Mouse (Mus musculus): Measurements from ENCODE around the gene Rsph6a. TPM values are rescaled to one million over a fixed set of nuclear protein-coding genes. Genes with fewer than 3 reads are reported as not detected.

The Rsph6a gene
- polyA plus RNA-seq, 1 experiment = not detected

DNA sequence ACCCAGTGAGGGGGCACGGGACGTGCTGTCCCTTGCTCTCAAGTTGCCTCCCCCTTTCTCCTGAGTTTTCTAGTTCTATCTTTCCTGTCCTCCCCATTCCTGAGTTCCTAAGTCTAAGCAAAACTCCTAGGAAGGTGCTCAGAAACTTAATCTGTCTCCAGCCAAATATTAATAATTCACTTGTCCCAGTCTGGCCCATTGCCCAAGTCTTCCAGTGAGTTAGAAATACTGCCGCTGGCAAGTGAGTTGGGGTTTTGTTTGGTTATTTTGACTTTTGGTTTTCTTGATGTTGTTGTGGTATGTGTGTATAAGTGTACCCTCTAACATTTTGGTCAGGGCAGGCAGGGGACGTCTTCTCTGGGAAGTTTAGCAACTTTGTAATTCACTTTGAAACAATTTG, 67.2 kb downstream of the Rsph6a start:
- WGBS = 76% methylated on average over 4 of the region's 4 CpGs
- no peak overlapping the region for H3K27ac ChIP-seq (ENCODE audit: insufficient read depth, low read depth, low read length)
- no peak for TF ChIP-seq CTCF (IDR thresholded peaks at IDR 0.05; ENCODE audit: insufficient read depth, low read depth, low read length)
- no peak for TF ChIP-seq POLR2A (IDR thresholded peaks at IDR 0.05; ENCODE audit: insufficient read depth, low read depth, low read length)
- no peak overlapping the region for H3K4me3 ChIP-seq (ENCODE audit: insufficient read depth, low read depth, low read length)
- peaks cover 12% of the 10 kb centered on the region for H3K4me1 ChIP-seq (ENCODE audit: control insufficient read depth, insufficient read depth, low read length)

Other genes with a start within 250 kb of the Rsph6a start
- not detected in 2 replicates for gene Psg17, start 233.1 kb upstream of the Rsph6a start, polyA plus RNA-seq (2012; ENCODE audit: insufficient read depth, insufficient read length, low replicate concordance, missing spikeins)
- gene Mill2, start 214.7 kb upstream of the Rsph6a start, polyA plus RNA-seq (2012; ENCODE audit: insufficient read depth, insufficient read length, low replicate concordance, missing spikeins) = not detected in 2 replicates
- not detected in 2 replicates for gene Pglyrp1, start 183.4 kb upstream of the Rsph6a start, polyA plus RNA-seq (2012; ENCODE audit: insufficient read depth, insufficient read length, low replicate concordance, missing spikeins)
- gene Ccdc61, start 144.3 kb upstream of the Rsph6a start, polyA plus RNA-seq (2012; ENCODE audit: insufficient read depth, insufficient read length, low replicate concordance, missing spikeins) = not detected in 2 replicates
- gene Nova2, start 128.8 kb upstream of the Rsph6a start, polyA plus RNA-seq (2012; ENCODE audit: insufficient read depth, insufficient read length, low replicate concordance, missing spikeins) = not detected in 2 replicates
- not detected in 2 replicates for gene Nanos2, start 67.3 kb upstream of the Rsph6a start, polyA plus RNA-seq (2012; ENCODE audit: insufficient read depth, insufficient read length, low replicate concordance, missing spikeins)
- not detected in 2 replicates for gene Mypop, start 63.4 kb upstream of the Rsph6a start, polyA plus RNA-seq (2012; ENCODE audit: insufficient read depth, insufficient read length, low replicate concordance, missing spikeins)
- not detected in 2 replicates for gene Irf2bp1, start 50.6 kb upstream of the Rsph6a start, polyA plus RNA-seq (2012; ENCODE audit: insufficient read depth, insufficient read length, low replicate concordance, missing spikeins)
- not detected in 2 replicates for gene Foxa3, start 31.2 kb upstream of the Rsph6a start, polyA plus RNA-seq (2012; ENCODE audit: insufficient read depth, insufficient read length, low replicate concordance, missing spikeins)
- gene Sympk, start 30.3 kb upstream of the Rsph6a start, polyA plus RNA-seq (2012; ENCODE audit: insufficient read depth, insufficient read length, low replicate concordance, missing spikeins) = not detected in 2 replicates
- gene Dmwd, start 21.5 kb downstream of the Rsph6a start, polyA plus RNA-seq (2012; ENCODE audit: insufficient read depth, insufficient read length, low replicate concordance, missing spikeins) = not detected in 2 replicates
- gene Dmpk, start 29.2 kb downstream of the Rsph6a start, polyA plus RNA-seq (2012; ENCODE audit: insufficient read depth, insufficient read length, low replicate concordance, missing spikeins) = not detected in 2 replicates
- gene Six5, start 39.9 kb downstream of the Rsph6a start, polyA plus RNA-seq (2012; ENCODE audit: insufficient read depth, insufficient read length, low replicate concordance, missing spikeins) = not detected in 2 replicates
- gene Gm4969, start 63.7 kb downstream of the Rsph6a start, polyA plus RNA-seq (2012; ENCODE audit: insufficient read depth, insufficient read length, low replicate concordance, missing spikeins) = not detected in 2 replicates
- gene Fbxo46, start 65.2 kb downstream of the Rsph6a start, polyA plus RNA-seq (2012; ENCODE audit: insufficient read depth, insufficient read length, low replicate concordance, missing spikeins) = not detected in 2 replicates
- gene Qpctl, start 94.6 kb downstream of the Rsph6a start, polyA plus RNA-seq (2012; ENCODE audit: insufficient read depth, insufficient read length, low replicate concordance, missing spikeins) = not detected in 2 replicates
- gene Snrpd2, start 95.0 kb downstream of the Rsph6a start, polyA plus RNA-seq (2012; ENCODE audit: insufficient read depth, insufficient read length, low replicate concordance, missing spikeins) = not detected in 2 replicates
- gene Gipr, start 111.4 kb downstream of the Rsph6a start, polyA plus RNA-seq (2012; ENCODE audit: insufficient read depth, insufficient read length, low replicate concordance, missing spikeins) = not detected in 2 replicates
- gene Eml2, start 121.7 kb downstream of the Rsph6a start, polyA plus RNA-seq (2012; ENCODE audit: insufficient read depth, insufficient read length, low replicate concordance, missing spikeins) = not detected in 2 replicates
- not detected in 2 replicates for gene Gpr4, start 157.8 kb downstream of the Rsph6a start, polyA plus RNA-seq (2012; ENCODE audit: insufficient read depth, insufficient read length, low replicate concordance, missing spikeins)
- gene Opa3, start 173.6 kb downstream of the Rsph6a start, polyA plus RNA-seq (2012; ENCODE audit: insufficient read depth, insufficient read length, low replicate concordance, missing spikeins) = not detected in 2 replicates
- gene Vasp, start 217.1 kb downstream of the Rsph6a start, polyA plus RNA-seq (2012; ENCODE audit: insufficient read depth, insufficient read length, low replicate concordance, missing spikeins) = not detected in 2 replicates
- gene Ppm1n, start 225.4 kb downstream of the Rsph6a start, polyA plus RNA-seq (2012; ENCODE audit: insufficient read depth, insufficient read length, low replicate concordance, missing spikeins) = not detected in 2 replicates
- not detected in 2 replicates for gene Rtn2, start 227.9 kb downstream of the Rsph6a start, polyA plus RNA-seq (2012; ENCODE audit: insufficient read depth, insufficient read length, low replicate concordance, missing spikeins)